In the genomic region with DNA sequence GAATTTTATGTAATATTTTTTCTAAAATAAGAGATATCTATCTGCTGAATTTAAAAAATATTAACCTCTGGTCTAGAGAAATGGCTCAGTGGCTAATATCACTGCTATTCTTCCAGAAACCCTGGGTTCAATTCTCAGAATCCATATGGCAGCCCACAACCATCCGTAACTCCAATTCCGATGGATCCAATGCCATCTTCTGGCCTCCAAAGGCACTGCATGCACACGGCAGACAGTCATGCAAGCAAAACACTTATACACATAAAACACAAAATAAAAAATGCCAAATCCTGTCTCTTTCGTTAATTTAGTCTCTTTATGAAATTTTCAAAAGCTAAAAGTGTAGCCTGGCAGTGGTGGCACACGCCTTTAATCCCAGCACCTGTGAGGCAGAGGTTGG, we compare ENCODE assay signal across 16 mouse cellular contexts.
DNase-seq lines count a peak whose midpoint lies in the region; ATAC-seq and TF ChIP-seq lines count a peak whose summit lies in the region.
"Had no signal": no experiment of that assay in that cellular context is flagged by ENCODE, and none has a peak within 500 bp of the region (broad histone marks: within the 10 kb centered on the region; RNA-seq: fewer than 3 reads in every experiment).

No protein-coding gene starts in this region.

- H3K4me1 ChIP-seq in cerebellum, adult 2 months (ENCODE audit: control insufficient read depth, insufficient read depth, low read length): no peaks in the 10 kb centered on the region
- H3K4me1 ChIP-seq in kidney, postnatal 0 days (replicated peaks; ENCODE audit: insufficient read depth, low read length): no peaks in the 10 kb centered on the region
- no peaks in the 10 kb centered on the region for H3K4me1 ChIP-seq in midbrain, postnatal 0 days (ENCODE audit: insufficient read depth, low read length)
- H3K4me1 ChIP-seq in midbrain, embryonic 13.5 days (replicated peaks): no peaks in the 10 kb centered on the region
- H3K4me1 ChIP-seq: forebrain, embryonic 12.5 days; heart, embryonic 12.5 days; hindbrain, embryonic 12.5 days had no signal

- TF ChIP-seq CTCF in cerebellum, adult 2 months (IDR thresholded peaks at IDR 0.05; ENCODE audit: borderline replicate concordance, insufficient read depth, low read depth, low read length): peak; percentile 24; the same call in 1 of the 2 replicates
- TF ChIP-seq CTCF in kidney, postnatal 0 days (IDR thresholded peaks at IDR 0.05; ENCODE audit: low read depth): peak; percentile 52; the same call in 1 of the 2 replicates
- peak; percentile 59 for TF ChIP-seq CTCF in midbrain, postnatal 0 days (IDR thresholded peaks at IDR 0.05)

- no peak overlapping the region for H3K4me3 ChIP-seq in cerebellum, adult 2 months (replicated peaks; ENCODE audit: insufficient read depth, low read depth, low read length)
- no peak overlapping the region for H3K4me3 ChIP-seq in kidney, postnatal 0 days (replicated peaks; ENCODE audit: low read depth, low read length)
- no peak overlapping the region for H3K4me3 ChIP-seq in midbrain, postnatal 0 days (ENCODE audit: low read depth, low read length)
- H3K4me3 ChIP-seq in midbrain, embryonic 13.5 days (replicated peaks): no peak overlapping the region
- H3K4me3 ChIP-seq: forebrain, embryonic 12.5 days; heart, embryonic 12.5 days; hindbrain, embryonic 12.5 days had no signal

- no peak for DNase-seq in cerebellum, adult 2 months
- no peak for DNase-seq in cerebellum, postnatal 36 days
- no peak for DNase-seq in kidney, postnatal 0 days (ENCODE audit: low spot score)
- DNase-seq in kidney, adult 9 months: no peak
- no peak for DNase-seq in midbrain, postnatal 0 days (ENCODE audit: low spot score)
- DNase-seq in spleen, postnatal 4 days (ENCODE audit: low spot score in 2 of 2): no peak
- DNase-seq in ovary, postnatal 14 days (ENCODE audit: low spot score): no peak
- DNase-seq: kidney, adult 11 months; right cerebral cortex, adult 18-20 months; thymus, adult 2 months had no signal

- no peaks in the 10 kb centered on the region for H3K36me3 ChIP-seq in kidney, postnatal 0 days (ENCODE audit: insufficient read depth, low read length)
- no peaks in the 10 kb centered on the region for H3K36me3 ChIP-seq in midbrain, postnatal 0 days (ENCODE audit: insufficient read depth, low read length)
- no peaks in the 10 kb centered on the region for H3K36me3 ChIP-seq in midbrain, embryonic 13.5 days
- H3K36me3 ChIP-seq: forebrain, embryonic 12.5 days; G1E; heart, embryonic 12.5 days; hindbrain, embryonic 12.5 days had no signal

- no peaks in the 10 kb centered on the region for H3K27me3 ChIP-seq in cerebellum, adult 2 months (ENCODE audit: control insufficient read depth, insufficient read depth, low read length)
- no peaks in the 10 kb centered on the region for H3K27me3 ChIP-seq in kidney, postnatal 0 days (ENCODE audit: insufficient read depth, low read length)
- H3K27me3 ChIP-seq in midbrain, postnatal 0 days (ENCODE audit: insufficient read depth, low read length): no peaks in the 10 kb centered on the region
- H3K27me3 ChIP-seq in midbrain, embryonic 13.5 days: no peaks in the 10 kb centered on the region
- H3K27me3 ChIP-seq: forebrain, embryonic 12.5 days; heart, embryonic 12.5 days; hindbrain, embryonic 12.5 days had no signal

- WGBS in cerebellum, adult 2 months: 97% methylated on average over 5 of the region's 5 CpGs
- 94% methylated on average over 5 of the region's 5 CpGs for WGBS in kidney, postnatal 0 days
- 94% methylated on average over 5 of the region's 5 CpGs for WGBS in midbrain, postnatal 0 days
- WGBS in midbrain, embryonic 13.5 days: 95% methylated on average over 5 of the region's 5 CpGs

- H3K4me2 ChIP-seq in kidney, postnatal 0 days (ENCODE audit: low read length): no peak overlapping the region
- no peak overlapping the region for H3K4me2 ChIP-seq in midbrain, postnatal 0 days (ENCODE audit: low read depth, low read length, poor library complexity, severe bottlenecking)
- H3K4me2 ChIP-seq in midbrain, embryonic 13.5 days (replicated peaks): no peak overlapping the region
- H3K4me2 ChIP-seq: forebrain, embryonic 12.5 days; heart, embryonic 12.5 days; hindbrain, embryonic 12.5 days had no signal

- no peak overlapping the region for H3K9ac ChIP-seq in kidney, postnatal 0 days (ENCODE audit: low read depth, low read length)
- no peak overlapping the region for H3K9ac ChIP-seq in midbrain, postnatal 0 days (replicated peaks; ENCODE audit: low read length, poor library complexity, severe bottlenecking)
- no peak overlapping the region for H3K9ac ChIP-seq in midbrain, embryonic 13.5 days (replicated peaks)
- H3K9ac ChIP-seq: forebrain, embryonic 12.5 days; heart, embryonic 12.5 days; hindbrain, embryonic 12.5 days had no signal

- H3K9me3 ChIP-seq in kidney, postnatal 0 days (replicated peaks; ENCODE audit: low read length): no peaks in the 10 kb centered on the region
- H3K9me3 ChIP-seq in midbrain, postnatal 0 days (ENCODE audit: low read length): no peaks in the 10 kb centered on the region
- H3K9me3 ChIP-seq in midbrain, embryonic 13.5 days: no peaks in the 10 kb centered on the region
- H3K9me3 ChIP-seq: forebrain, embryonic 12.5 days; G1E; heart, embryonic 12.5 days; hindbrain, embryonic 12.5 days had no signal

- no peak overlapping the region for H3K27ac ChIP-seq in cerebellum, adult 2 months (ENCODE audit: insufficient read depth, low read length)
- H3K27ac ChIP-seq in kidney, postnatal 0 days: no peak overlapping the region
- no peak overlapping the region for H3K27ac ChIP-seq in midbrain, postnatal 0 days (ENCODE audit: low read depth, low read length)
- H3K27ac ChIP-seq in midbrain, embryonic 13.5 days: no peak overlapping the region
- H3K27ac ChIP-seq: forebrain, embryonic 12.5 days; hindbrain, embryonic 12.5 days had no signal

- no peak for TF ChIP-seq POLR2A in cerebellum, adult 2 months (IDR thresholded peaks at IDR 0.05; ENCODE audit: borderline replicate concordance, insufficient read depth, low read length)

- ATAC-seq in kidney, postnatal 0 days (replicated peaks; ENCODE audit: low FRiP score, low read depth): no peak
- ATAC-seq in midbrain, postnatal 0 days (ENCODE audit: low FRiP score): no peak
- ATAC-seq in midbrain, embryonic 13.5 days: no peak
- ATAC-seq: activated CD4-positive, CD25-positive, alpha-beta regulatory T cell, adult 4 months had no signal
